Mouse (Mus musculus): Measurements from ENCODE around the gene Loxl4. TPM values are rescaled to one million over a fixed set of nuclear protein-coding genes. Genes with fewer than 3 reads are reported as not detected.

Loxl4 gene
- polyA plus RNA-seq, 1 experiment = 0.89 TPM

- Histone ChIP-seq H3K4me1 (replicated peaks; ENCODE audit: control insufficient read depth, insufficient read depth, low read length) (no peaks in the 10 kb centered on the region), H3K27me3 (ENCODE audit: control insufficient read depth, insufficient read depth, low read length) (no peaks in the 10 kb centered on the region), H3K36me3 (ENCODE audit: control insufficient read depth, insufficient read depth, low read length) (peaks cover 31% of the 10 kb centered on the region), H3K4me3 (ENCODE audit: control insufficient read depth, insufficient read depth, low read length) (no peak overlapping the region), H3K27ac (ENCODE audit: control insufficient read depth, insufficient read depth, low read length) (no peak overlapping the region)
- WGBS = 97% methylated on average over 4 of the region's 4 CpGs
- TF ChIP-seq POLR2A (IDR thresholded peaks at IDR 0.05; ENCODE audit: control insufficient read depth, extremely low read depth, insufficient read depth, low read length, poor library complexity) (no peak), CTCF (IDR thresholded peaks at IDR 0.05; ENCODE audit: borderline replicate concordance, control insufficient read depth, extremely low read depth, insufficient read depth, low read length, poor library complexity) (no peak)
- no peak for DNase-seq
Measured at GRCm38 (mm10) chr19:42580701-42581100, 31.9 kb downstream of the Loxl4 start.

- WGBS = 95% methylated on average over 4 of the region's 4 CpGs
- no peak overlapping the region for H3K4me3 ChIP-seq (ENCODE audit: control insufficient read depth, insufficient read depth, low read length)
- H3K4me1 ChIP-seq (replicated peaks; ENCODE audit: control insufficient read depth, insufficient read depth, low read length) = no peaks in the 10 kb centered on the region
- no peak for TF ChIP-seq POLR2A (IDR thresholded peaks at IDR 0.05; ENCODE audit: control insufficient read depth, extremely low read depth, insufficient read depth, low read length, poor library complexity)
- TF ChIP-seq CTCF (IDR thresholded peaks at IDR 0.05; ENCODE audit: borderline replicate concordance, control insufficient read depth, extremely low read depth, insufficient read depth, low read length, poor library complexity) = no peak
- peaks cover 21% of the 10 kb centered on the region for H3K36me3 ChIP-seq (ENCODE audit: control insufficient read depth, insufficient read depth, low read length)
- H3K27ac ChIP-seq (ENCODE audit: control insufficient read depth, insufficient read depth, low read length) = no peak overlapping the region
- no peak for DNase-seq
- no peaks in the 10 kb centered on the region for H3K27me3 ChIP-seq (ENCODE audit: control insufficient read depth, insufficient read depth, low read length)
Measured at GRCm38 (mm10) chr19:42578631-42579030, 34.0 kb downstream of the Loxl4 start.

DNA sequence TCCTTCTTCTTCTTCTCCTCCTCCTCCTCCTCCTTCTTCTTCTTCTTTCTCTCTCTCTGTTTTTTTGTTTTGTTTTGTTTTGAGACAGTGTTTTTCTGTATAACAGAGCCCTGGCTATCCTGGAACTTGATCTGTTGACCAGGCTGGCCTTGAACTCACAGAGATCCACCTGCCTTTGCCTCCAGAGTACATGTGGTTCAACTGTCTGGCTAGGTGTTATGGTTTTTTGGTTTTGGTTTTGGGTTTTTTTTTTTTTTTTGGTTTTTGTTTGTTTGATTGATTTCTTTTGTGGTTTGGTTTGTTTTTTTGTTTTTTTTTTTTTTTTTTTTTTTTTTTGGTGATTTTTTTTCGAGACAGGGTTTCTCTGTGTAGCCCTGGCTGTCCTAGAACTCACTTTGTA lies 35.8 kb downstream of the Loxl4 start:
- Histone ChIP-seq H3K36me3 (ENCODE audit: control insufficient read depth, insufficient read depth, low read length) (peaks cover 7% of the 10 kb centered on the region), H3K4me3 (ENCODE audit: control insufficient read depth, insufficient read depth, low read length) (no peak overlapping the region), H3K27ac (ENCODE audit: control insufficient read depth, insufficient read depth, low read length) (no peak overlapping the region), H3K4me1 (replicated peaks; ENCODE audit: control insufficient read depth, insufficient read depth, low read length) (no peaks in the 10 kb centered on the region), H3K27me3 (ENCODE audit: control insufficient read depth, insufficient read depth, low read length) (no peaks in the 10 kb centered on the region)
- no peak for DNase-seq
- TF ChIP-seq CTCF (IDR thresholded peaks at IDR 0.05; ENCODE audit: borderline replicate concordance, control insufficient read depth, extremely low read depth, insufficient read depth, low read length, poor library complexity) (no peak), POLR2A (IDR thresholded peaks at IDR 0.05; ENCODE audit: control insufficient read depth, extremely low read depth, insufficient read depth, low read length, poor library complexity) (no peak)
- 100% methylated on average over 1 of the region's 1 CpGs for WGBS

- no peak for TF ChIP-seq POLR2A (IDR thresholded peaks at IDR 0.05; ENCODE audit: control insufficient read depth, extremely low read depth, insufficient read depth, low read length, poor library complexity)
- no peak for TF ChIP-seq CTCF (IDR thresholded peaks at IDR 0.05; ENCODE audit: borderline replicate concordance, control insufficient read depth, extremely low read depth, insufficient read depth, low read length, poor library complexity)
- Histone ChIP-seq H3K36me3 (ENCODE audit: control insufficient read depth, insufficient read depth, low read length) (peaks cover 5% of the 10 kb centered on the region; the same call in 1 of the 2 replicates), H3K27ac (ENCODE audit: control insufficient read depth, insufficient read depth, low read length) (no peak overlapping the region), H3K4me1 (replicated peaks; ENCODE audit: control insufficient read depth, insufficient read depth, low read length) (no peaks in the 10 kb centered on the region), H3K27me3 (ENCODE audit: control insufficient read depth, insufficient read depth, low read length) (no peaks in the 10 kb centered on the region), H3K4me3 (ENCODE audit: control insufficient read depth, insufficient read depth, low read length) (no peak overlapping the region)
- WGBS = 94% methylated on average over 2 of the region's 2 CpGs
- DNase-seq = no peak
Measured at GRCm38 (mm10) chr19:42575317-42575716, 37.3 kb downstream of the Loxl4 start.

DNA sequence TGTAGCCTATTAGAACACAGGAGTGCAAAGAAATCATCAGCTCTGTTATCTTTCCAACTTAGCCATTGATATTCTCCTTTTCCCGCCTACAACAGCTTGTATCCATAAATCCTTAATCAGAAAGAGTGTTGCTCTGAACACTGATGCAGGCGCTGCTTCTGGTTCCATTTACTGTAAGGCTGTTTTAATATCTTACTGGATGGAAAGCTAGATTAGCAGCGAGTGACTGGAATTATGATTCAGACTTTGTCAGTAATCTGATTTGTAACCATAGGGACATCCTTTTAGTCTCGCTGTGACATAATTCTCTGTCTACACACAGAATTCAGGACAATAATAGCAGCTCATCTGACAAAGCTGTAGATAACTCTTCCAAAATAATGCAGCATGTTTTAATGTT lies 41.3 kb downstream of the Loxl4 start:
- DNase-seq = no peak
- TF ChIP-seq CTCF (IDR thresholded peaks at IDR 0.05; ENCODE audit: borderline replicate concordance, control insufficient read depth, extremely low read depth, insufficient read depth, low read length, poor library complexity) (no peak), POLR2A (IDR thresholded peaks at IDR 0.05; ENCODE audit: control insufficient read depth, extremely low read depth, insufficient read depth, low read length, poor library complexity) (no peak)
- Histone ChIP-seq H3K4me1 (replicated peaks; ENCODE audit: control insufficient read depth, insufficient read depth, low read length) (no peaks in the 10 kb centered on the region), H3K27me3 (ENCODE audit: control insufficient read depth, insufficient read depth, low read length) (no peaks in the 10 kb centered on the region), H3K27ac (ENCODE audit: control insufficient read depth, insufficient read depth, low read length) (no peak overlapping the region), H3K36me3 (ENCODE audit: control insufficient read depth, insufficient read depth, low read length) (no peaks in the 10 kb centered on the region), H3K4me3 (ENCODE audit: control insufficient read depth, insufficient read depth, low read length) (no peak overlapping the region)
- WGBS = 99% methylated on average over 4 of the region's 4 CpGs

GRCm38 (mm10) chr19:42569076-42569475 lies 43.5 kb downstream of the Loxl4 start:
- no peak overlapping the region for H3K4me3 ChIP-seq (ENCODE audit: control insufficient read depth, insufficient read depth, low read length)
- 95% methylated on average over 2 of the region's 2 CpGs for whole genome bisulfite sequencing
- no peaks in the 10 kb centered on the region for H3K4me1 ChIP-seq (replicated peaks; ENCODE audit: control insufficient read depth, insufficient read depth, low read length)
- TF ChIP-seq POLR2A (IDR thresholded peaks at IDR 0.05; ENCODE audit: control insufficient read depth, extremely low read depth, insufficient read depth, low read length, poor library complexity) (no peak), CTCF (IDR thresholded peaks at IDR 0.05; ENCODE audit: borderline replicate concordance, control insufficient read depth, extremely low read depth, insufficient read depth, low read length, poor library complexity) (no peak)
- no peak for DNase-seq
- no peak overlapping the region for H3K27ac ChIP-seq (ENCODE audit: control insufficient read depth, insufficient read depth, low read length)
- H3K36me3 ChIP-seq (ENCODE audit: control insufficient read depth, insufficient read depth, low read length) = no peaks in the 10 kb centered on the region
- H3K27me3 ChIP-seq (ENCODE audit: control insufficient read depth, insufficient read depth, low read length) = no peaks in the 10 kb centered on the region

- H3K27me3 ChIP-seq (ENCODE audit: control insufficient read depth, insufficient read depth, low read length) = no peaks in the 10 kb centered on the region
- no peak overlapping the region for H3K4me3 ChIP-seq (ENCODE audit: control insufficient read depth, insufficient read depth, low read length)
- H3K27ac ChIP-seq (ENCODE audit: control insufficient read depth, insufficient read depth, low read length) = no peak overlapping the region
- TF ChIP-seq CTCF (IDR thresholded peaks at IDR 0.05; ENCODE audit: borderline replicate concordance, control insufficient read depth, extremely low read depth, insufficient read depth, low read length, poor library complexity) (no peak), POLR2A (IDR thresholded peaks at IDR 0.05; ENCODE audit: control insufficient read depth, extremely low read depth, insufficient read depth, low read length, poor library complexity) (no peak)
- peaks cover 9% of the 10 kb centered on the region for H3K36me3 ChIP-seq (ENCODE audit: control insufficient read depth, insufficient read depth, low read length)
- no peak for DNase-seq
- no peaks in the 10 kb centered on the region for H3K4me1 ChIP-seq (replicated peaks; ENCODE audit: control insufficient read depth, insufficient read depth, low read length)
Measured at GRCm38 (mm10) chr19:42567020-42567419, 45.6 kb downstream of the Loxl4 start.
